Mouse (Mus musculus) adrenal gland, postnatal 25 days (tissue): Measurements from ENCODE around the gene Gpc5. TPM values are rescaled to one million over a fixed set of nuclear protein-coding genes. Genes with fewer than 3 reads are reported as not detected.

Experiments used
- DNase-seq: peaks from one replicate; pipeline ENCODE4 v3.0.0; 2021; ENCODE audit warnings: mixed read lengths
- total RNA-seq: library from RNA; stranded (reverse); gene quantifications from 2 replicates; pipeline ENCODE4 v1.2.3, GENCODE M21; 2021

Gene Gpc5
- total RNA-seq, 1 experiment from 2014 or later = 4.8 TPM

DNA sequence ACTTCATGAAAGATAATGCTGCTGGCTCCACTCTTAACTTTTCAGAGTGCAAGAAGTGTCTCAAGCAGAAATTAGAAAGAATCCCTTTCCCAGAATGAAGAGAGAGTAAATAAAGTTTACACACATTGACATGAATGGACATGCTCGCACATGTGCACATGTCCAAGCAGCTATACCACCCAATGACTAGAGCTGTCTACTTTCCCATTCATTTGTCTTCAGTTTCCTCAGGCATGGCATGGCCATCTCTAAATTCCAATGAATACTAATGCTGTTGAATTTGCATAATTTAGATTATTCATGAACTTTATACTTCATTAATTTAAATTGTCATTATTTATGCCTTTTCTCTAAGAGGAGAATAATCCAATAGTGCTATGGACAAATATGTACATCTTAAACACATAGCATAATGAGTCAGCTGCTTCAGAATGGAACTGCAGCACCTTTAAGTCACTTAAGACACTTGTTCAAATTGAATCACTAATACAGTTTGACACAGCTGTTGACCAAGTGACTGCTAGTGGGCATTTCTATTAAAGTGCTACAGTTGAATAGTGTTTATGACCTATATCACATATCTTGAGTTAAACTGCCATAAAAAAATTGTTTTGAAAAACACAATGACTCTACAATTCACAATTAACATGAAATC lies 752.9 kb downstream of the Gpc5 start:
- no peak for DNase-seq

DNA sequence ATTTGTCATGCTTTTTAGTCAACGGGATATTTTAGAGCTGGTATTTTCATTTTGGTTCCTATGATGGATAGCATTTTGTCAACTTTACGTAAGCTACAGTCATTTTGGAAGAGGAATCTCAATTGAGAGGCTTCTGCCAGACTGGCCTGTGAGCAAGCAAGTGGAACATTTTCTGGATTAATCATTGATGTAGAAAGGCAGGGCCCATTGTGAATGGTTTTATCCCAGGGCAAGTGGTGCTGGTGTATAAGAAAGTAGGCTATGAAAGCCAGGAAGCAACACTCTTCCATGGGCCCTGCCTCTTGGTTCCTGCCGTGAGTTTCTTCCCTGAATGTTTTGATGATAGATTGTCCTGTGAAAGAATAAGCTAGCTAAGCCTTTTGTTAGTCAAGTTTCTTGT lies 777.1 kb downstream of the Gpc5 start:
- no peak for DNase-seq

DNA sequence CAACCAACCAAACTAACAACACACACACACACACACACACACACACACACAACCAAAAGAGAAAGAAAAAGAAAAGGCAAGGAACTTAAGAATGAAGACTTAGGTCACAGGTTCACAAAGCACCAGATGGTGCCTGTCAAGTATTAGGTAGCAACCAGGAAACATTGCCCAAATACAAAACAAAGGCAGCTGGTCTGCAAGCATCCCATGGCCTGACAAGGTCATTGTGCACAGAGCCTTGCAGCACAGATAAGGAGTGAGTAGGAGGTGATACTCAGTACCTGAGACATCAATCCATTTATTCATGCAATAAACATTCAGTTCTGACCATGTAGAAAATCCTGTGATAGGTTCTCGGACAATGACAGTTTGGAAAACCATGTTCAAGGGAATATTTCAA lies 884.0 kb downstream of the Gpc5 start:
- DNase-seq = no peak

DNA sequence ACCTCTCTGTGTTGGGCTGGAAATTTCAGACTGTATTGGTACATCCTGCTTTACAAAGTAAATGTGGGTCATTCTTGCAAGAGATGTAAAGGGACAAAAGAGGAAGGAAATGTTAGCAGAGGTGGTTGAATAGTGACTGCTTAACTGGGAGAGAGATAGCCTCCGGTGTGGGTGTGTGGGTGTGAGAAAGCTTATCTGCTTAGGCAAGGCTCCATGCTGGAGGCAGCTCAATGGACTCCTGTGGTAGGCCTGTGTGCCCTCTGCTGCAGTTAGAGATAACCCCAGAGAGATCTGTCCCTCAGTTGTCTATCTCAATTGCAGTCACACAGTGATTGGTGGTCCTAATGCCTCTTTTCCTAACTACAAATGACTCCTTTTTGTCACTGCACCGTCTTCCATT lies 887.2 kb downstream of the Gpc5 start:
- DNase-seq = no peak

DNA sequence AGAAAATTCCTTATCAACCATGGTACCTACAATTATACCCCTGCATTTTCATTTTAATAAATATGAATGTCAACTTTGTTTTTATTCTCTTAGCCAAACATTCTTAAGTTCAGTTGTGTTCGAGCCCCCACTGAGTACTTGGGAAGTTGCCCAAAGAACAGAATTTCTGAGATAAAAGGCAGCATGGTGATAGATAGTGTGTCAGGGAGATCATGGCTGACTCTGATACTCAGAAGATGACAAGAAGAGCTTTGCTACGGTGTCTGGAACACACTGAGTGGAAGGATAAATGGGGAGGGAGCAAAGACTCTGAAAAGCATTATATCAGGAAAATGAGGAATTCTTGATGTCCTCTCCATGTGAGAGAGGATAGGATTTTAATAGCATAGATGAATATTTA lies 898.7 kb downstream of the Gpc5 start:
- no peak for DNase-seq

DNA sequence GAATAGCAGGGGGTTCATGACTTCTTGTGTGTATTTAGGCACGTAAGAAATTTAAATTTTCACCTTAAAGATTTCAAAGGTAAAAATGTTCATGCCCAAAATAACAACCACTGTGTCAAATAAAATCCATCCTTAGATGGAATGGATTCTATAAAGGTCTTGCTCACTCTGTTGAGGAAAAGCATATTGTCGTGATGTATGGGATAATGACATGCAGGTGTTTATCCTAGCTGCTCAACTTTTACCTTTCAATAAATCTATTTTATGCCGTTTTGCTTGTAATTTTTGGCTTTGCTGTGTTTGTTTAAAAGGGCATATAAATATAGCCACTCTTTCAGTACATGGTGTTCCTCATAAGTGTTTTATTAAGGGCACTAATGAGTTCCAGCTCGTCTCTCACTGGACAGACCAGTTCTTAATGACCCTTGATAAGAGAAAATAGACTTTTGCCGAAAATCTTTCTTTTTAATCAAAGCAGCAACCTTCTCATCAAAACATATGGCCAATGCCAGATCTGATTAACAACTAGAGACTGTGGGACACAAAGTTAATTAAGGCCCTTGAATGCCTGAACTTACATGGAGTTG lies 901.6 kb downstream of the Gpc5 start:
- no peak for DNase-seq

DNA sequence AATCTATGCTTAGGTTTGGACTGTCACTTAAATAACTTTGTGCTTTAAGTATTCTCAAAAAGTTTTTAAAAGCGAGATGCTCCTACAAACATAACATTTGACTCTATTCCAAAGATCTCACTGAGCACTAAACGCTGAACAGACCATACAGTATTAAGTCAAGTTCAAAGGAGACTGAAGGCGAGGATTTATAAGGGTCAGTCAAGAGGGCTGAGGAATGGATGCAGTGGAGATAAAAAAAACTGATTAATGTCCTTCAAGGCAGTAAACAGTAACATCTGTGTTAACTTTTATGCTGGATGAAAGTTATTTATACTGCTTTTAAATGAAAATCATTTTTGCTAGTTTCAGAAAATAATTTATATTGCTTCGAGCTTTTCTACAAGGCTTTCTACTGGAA lies 906.9 kb downstream of the Gpc5 start:
- no peak for DNase-seq

DNA sequence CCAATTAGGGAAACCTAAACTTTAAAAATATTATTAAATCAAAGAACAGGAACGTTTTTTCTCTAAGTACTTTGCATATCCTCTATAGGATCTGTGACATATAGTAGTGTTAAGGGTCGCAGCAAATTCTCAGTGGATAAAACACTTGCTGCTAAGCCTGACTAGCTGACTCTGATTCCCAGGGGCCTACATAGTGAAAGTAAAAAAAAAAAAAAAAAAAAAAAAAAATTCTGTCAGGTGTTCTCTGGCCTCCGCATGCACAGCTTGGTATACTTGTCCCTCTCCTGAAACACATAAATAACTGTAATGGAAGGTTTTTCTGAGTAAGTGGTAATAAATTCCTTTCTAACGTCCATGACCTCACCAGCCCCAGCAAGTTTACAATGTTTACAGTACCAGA lies 995.0 kb downstream of the Gpc5 start:
- no peak for DNase-seq

DNA sequence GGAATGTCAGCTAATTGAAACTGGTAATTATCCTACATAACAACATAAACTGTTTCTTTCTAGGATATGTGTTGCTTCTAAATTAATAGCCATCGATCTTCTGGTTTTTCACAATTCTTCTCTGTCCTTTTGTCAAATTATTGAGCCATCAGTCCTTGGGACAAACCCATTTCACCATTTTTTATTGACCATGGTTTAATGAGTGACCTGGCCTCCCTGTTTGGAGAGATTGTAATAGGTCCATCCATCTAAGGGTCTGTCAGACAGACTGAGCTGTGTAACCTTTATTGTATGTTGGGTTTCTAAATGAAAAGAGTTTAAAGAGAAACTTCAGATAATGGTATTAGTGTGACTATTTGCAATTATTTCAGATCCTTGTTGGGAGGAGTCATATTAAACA lies 1035.9 kb downstream of the Gpc5 start:
- no peak for DNase-seq

DNA sequence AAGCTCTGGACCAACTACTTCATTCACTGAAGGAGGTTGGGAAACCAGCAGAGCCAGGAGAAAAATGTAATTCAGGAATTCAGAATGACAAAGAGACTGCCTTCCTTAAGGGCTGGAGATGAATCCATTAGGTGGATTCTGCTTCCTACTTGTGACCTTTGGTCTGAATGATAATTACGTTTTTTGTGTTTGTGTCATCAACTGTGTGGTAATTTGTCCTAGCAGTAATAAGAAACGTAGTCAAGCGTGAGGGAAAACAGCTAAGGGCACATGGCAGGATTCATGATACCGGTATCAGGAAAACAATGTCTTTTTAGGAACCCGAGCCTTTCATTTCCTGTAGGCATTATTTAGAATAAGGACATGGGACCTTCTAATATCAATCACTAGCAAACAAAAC lies 1045.3 kb downstream of the Gpc5 start:
- DNase-seq = no peak

DNA sequence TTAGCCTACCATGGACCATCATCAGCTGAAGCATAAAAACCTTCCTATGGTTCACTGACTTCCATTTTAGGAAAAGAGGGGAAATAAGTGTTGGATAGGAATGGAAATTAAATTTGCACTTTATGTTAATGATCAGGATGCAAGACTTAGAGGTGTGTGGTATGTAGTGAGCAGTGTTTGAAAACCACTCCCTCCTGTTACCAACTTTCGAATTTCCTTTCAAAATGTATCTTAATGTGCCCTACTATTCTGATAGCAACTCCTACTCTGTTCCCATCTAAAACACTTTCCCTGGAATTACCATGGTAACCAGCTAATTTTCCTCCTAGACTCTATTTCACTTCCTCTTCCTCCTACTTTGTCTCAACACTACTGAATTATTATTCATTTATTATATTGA lies 1045.8 kb downstream of the Gpc5 start:
- no peak for DNase-seq

DNA sequence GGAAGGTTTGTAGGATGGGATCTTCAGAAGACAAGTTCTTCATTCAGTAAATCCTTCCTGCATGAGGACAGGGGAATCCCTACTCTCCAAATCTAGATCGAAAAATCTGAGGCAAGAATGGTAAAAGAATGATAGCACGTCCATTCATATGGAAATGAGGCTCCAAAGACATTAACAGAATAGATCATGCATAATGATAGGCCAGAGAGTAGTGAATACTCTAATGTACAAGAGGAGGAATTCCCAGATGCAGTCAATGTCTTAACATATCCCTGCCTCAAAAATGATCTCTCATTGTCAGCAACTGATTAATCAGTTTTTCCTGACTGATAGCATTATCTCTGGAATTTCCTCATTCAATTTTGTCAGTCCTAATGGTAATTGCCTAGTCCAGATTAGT lies 1070.6 kb downstream of the Gpc5 start:
- no peak for DNase-seq

DNA sequence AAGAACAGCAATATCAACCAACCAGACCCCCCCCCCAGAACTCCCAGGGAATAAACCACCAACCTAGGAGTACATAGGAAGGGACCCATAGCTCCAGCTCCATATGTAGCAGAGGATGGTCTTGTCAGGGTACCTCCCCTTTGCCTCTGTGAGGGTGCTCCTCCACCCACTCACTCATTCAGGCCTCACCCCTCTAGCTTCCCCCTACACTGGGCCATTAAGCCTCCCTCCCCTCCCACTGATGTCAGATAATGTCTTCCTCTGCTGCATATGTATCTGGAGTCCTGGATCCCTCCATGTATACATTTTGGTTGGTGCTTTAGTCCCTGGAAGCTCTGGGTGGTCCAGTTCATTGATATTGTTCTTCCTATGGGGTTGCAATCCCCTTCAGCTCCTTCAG lies 1075.4 kb downstream of the Gpc5 start:
- no peak for DNase-seq

DNA sequence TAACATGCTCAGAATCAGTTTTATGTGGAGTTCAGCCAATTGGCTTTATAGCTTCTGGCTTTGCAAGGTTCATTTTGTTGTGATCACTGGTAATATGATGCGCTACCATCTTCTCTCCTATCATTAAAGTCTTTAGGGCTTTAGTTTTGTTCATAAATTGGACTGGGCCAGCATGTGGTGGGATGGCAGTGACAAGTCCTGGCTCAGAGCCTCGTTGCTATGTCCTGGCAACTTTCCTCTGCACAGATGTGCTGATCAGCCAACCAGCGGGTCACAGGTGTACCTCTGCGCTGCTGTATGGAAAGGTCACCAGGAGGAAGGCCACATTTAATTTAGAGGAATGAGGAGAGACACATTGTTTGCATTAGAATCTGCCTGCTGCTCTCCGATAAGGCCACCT lies 1077.1 kb downstream of the Gpc5 start:
- DNase-seq = no peak

DNA sequence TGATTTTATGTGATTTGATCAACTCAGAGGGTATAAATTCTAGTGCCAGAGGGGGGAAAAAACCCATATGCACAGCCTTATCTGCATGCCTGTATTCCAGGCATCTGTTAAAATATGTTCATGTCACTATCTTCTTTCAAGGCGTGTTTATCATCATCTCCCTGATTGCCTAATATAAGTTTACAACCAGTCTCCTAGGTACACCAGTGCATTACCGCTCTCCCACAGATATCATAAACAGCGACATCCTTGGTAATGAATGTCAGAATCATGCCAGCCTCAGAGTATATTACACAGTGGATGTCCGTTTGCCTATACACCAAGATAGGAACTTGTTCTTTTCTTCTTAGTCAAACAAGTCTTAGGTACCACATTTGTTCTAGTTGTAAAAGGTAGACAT lies 1095.0 kb downstream of the Gpc5 start:
- no peak for DNase-seq

DNA sequence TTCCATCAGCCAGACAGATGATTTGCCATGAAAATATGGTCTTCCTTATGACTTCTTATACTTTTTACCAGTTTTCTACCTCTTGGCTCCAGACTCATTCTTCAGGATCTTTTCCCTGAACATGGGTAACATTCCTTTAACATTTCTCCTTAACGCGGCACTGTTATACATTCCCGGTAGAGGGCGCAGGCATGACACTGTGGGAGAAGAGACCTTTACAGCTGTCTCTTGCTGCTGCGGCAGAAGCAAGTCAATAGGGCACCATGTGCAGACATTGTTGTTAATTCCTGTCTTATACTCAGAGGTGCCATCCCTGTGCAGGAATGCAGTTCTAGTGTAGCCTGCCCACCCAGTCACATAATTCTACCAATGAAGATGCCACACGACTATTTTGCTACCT lies 1115.0 kb downstream of the Gpc5 start:
- DNase-seq = peak; percentile 39

DNA sequence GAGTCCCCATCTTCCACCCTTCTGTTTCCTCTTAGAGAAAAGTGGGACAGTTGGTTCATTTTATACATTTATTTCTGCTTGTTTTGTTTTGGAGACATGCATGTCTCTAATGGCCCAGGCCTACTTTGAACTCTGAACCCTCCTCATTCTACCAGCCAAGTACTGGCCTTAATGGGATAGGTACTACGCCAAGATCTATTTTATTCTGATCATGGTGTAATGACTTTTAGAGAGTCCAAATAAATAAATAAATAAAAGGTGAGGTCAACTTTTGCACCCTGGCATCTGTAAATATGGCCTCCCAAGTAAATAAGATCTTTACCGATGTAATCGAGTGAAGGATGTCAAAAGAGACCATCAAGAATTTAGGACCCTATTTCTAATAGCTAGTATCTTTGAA lies 1116.6 kb downstream of the Gpc5 start:
- no peak for DNase-seq

DNA sequence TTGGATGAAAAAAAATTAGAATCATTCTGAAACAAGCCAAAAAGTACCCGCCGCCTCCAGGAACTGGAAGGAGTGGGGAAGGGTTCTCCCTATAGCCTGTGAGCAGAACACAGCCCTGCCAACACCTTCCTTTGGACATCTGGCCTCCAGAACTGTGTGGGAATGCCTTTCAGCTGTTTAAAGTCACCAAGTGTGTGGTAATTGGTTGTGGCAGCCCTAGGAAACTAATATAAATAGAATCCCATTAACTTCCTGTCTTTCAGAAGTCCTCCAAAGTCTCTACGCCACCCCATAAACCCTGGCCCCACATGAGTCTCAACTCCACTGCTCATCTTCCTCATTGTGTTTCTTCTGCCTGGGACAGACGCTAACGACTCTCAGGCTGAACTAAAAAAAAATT lies 1117.0 kb downstream of the Gpc5 start:
- no peak for DNase-seq

DNA sequence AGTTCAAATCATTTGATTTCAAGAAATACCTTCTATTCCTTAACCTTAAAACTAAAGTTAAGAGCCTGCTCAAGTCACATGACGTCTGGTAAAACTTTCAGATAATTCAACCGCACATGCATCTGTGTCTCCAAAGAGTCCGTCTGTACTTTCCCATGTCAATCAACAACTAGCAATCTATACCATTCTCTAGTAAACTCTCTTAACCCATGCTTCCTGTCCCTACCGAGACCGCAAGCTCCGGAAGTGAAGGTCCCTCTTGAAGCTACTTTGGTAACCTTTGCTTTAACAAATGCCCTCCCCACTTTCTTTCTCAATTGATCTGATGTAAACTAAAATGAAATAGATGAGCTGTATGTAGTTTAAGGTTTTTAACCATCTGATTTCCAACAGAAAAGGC lies 1118.3 kb downstream of the Gpc5 start:
- DNase-seq = no peak

DNA sequence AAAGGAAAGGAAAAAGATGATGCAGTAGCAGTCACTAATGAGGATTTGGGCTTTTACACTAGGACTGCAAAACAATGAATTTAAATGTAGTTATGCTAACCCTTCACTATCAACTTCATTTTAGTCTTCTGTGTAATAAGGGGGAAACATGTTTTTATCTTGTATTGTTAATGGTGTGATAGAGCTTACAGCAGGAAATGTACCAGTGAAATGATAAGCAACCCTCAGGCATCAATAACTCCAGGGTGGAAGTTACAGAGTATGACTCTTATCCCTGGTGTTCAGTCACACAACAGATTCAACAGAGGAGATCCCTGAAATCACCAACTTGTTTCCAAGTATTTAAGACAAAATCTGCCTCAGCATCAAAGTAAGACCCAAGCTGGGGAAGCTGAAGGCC lies 1120.0 kb downstream of the Gpc5 start:
- no peak for DNase-seq

DNA sequence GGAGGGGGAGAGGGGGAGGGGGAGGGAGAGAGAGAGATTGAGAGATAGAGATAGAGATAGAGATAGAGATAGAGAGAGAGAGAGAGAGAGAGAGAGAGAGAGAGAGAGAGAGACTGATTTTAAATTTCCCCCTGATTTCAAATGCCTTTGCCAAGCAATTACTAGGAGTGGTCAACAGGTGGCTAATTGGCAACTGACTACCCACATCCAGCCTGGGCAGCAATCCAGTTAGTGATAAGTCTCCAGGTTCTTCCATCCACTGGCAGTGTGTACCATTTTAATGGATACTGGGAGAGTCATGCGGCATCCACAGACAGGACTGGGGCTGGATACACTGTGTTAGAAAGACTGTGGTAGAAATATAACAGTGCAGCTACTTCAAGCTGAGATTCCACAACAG lies 1166.1 kb downstream of the Gpc5 start:
- DNase-seq = no peak

DNA sequence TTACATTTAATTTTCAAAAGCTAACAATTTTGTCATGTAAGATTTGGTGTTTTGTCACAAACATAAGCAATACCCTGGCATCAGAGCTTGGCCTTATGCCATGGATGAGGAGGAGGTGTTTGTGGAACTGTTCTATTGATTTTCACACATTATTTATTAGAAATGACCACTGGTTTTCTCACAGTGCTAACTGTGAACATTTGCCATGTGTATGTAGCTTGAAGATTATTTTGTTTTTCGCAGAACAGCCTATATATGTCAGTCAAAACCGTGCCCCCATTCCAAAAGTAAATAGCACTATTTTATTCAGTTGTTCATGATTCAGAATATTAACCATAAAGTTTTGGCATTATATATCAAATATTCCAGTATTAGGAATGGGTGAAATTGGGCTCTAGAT lies 1216.5 kb downstream of the Gpc5 start:
- DNase-seq = no peak

DNA sequence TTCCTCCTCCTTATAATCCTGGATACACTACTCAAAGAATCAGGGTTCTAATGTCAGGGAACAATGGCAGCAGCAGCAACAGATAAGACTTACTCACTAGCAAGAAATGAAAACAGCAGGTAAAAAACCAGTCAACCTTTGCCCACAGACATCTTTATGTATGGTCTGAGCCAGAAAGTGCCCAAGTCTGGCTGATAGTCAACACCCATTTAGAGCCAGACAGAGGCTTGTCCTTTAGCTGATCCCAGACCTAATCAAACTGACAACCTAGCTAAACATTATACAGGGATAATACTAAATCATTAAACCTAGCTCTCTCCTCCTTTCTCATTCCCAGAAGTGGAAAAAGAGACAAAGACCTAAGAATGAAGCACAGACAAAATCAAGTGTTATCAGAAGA lies 1225.5 kb downstream of the Gpc5 start:
- DNase-seq = no peak

DNA sequence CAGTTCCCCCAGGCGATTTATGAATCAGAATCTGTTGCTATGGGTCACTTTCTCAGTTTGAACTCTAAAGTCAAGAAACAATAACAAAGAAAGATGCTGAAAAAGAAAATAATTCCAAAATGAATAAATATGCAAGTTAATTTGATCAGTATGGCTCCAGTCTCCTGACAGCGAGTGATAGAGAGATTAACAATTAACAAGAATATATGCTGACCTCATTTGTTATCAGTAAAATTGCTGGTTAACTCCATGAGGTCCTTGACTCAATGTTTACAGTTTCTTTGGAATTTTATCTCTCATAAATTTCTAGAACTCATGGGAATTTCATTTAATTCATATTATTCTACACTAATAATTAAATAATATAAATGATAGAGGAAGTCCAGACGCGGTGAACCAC lies 1244.2 kb downstream of the Gpc5 start:
- DNase-seq = no peak

DNA sequence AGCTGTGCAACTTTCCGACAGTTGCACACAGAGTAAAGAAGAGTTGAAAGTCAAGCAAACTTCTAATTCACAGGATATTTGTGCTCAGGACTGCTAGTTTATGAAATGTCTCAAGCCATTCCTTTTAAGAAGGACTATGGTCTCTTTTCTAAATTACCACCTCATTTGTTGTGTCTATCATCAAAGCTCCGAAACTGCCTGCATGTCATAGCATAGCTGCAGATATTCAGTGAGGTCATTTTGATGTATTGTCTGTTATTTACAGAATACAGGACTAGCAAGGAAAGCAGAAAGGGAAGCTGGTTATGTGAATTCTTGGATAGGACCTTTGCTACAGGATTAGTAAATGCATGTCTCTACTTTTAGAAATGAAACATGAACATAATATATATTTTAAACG lies 1246.4 kb downstream of the Gpc5 start:
- DNase-seq = no peak
